Mouse (Mus musculus): ENCODE measurements around the gene Gins1. TPM values are rescaled to one million over a fixed set of nuclear protein-coding genes. Genes with fewer than 3 reads are reported as not detected.

Gene Gins1
- total RNA-seq (2021) = 1 to 10 TPM; 2.3 to 3.0 TPM

DNA sequence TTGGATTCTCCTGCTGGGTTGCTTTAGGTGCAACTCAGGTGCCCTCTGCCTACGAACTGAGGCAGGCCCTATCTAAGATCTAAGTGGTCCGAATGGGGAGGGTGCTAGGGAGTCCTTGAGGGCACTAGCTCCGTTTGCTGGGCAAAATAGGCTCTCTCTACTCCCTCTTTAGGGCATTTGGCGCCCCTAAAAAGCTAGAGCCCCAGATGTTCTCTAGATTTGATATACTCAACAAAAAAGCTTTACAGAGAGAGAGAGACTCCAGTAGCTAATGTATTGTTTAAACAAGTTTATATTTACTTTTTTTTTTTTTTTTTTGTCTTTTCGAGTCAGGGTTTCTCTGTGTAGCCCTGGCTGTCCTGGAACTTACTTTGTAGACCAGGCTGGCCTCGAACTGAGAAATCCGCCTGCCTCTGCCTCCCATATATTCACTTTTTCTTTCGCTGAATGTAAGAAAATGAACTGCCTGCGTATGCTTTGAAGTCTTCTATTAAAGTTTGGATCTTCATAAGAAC lies at the start of gene Gins1:
Gene Gins1, plus strand, starts transcription at position 465 of the 515 bp plus-strand sequence.
- intact Hi-C loops (cut with DNase I) = loop anchor here (2.0 to 5.0 kb wide), 5 partner anchors 58 to 298 kb away; partner anchors contain the start of genes Apmap and Entpd6
- DNase-seq (ENCODE audit: low spot score) = no peak

DNA sequence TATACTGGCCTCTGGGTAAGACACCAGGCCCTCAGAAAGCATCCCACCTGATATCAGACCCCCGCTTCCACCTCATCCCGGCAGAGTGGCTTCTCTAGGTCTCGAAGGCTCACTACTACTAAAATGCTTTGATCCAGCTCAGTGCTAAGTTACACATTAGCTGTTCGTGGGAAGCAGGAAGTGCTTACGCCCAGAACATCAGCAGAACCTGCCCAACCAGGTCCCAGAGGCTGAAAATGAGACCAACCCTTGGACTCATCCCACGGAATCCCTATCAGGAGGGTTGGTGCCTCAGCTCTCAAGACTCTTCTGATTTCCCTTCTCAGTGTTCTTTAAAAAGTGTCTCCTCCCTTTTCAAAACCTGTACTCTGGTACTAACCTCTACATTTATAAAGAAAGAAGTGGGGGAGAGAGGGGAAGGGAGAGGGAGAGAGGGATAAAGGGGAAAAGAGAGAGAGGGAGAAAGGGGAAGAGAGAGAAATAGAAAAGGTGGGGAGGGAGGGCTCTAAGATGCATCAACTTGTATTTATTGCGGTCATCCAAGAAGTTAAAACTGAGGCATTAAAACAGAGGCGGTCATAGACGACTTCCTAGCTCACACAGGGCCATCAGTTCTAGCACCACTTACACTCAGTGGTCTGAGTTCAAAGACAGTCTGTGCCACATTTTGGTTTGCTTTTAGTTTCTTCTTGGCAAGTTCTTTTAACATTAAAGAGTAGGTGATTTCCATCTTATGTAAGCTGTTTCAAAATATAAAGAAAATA lies 46.3 kb upstream of the Gins1 start:
- intact Hi-C loops (cut with DNase I) = no loop called here
- no peak for DNase-seq (ENCODE audit: low spot score)

DNA sequence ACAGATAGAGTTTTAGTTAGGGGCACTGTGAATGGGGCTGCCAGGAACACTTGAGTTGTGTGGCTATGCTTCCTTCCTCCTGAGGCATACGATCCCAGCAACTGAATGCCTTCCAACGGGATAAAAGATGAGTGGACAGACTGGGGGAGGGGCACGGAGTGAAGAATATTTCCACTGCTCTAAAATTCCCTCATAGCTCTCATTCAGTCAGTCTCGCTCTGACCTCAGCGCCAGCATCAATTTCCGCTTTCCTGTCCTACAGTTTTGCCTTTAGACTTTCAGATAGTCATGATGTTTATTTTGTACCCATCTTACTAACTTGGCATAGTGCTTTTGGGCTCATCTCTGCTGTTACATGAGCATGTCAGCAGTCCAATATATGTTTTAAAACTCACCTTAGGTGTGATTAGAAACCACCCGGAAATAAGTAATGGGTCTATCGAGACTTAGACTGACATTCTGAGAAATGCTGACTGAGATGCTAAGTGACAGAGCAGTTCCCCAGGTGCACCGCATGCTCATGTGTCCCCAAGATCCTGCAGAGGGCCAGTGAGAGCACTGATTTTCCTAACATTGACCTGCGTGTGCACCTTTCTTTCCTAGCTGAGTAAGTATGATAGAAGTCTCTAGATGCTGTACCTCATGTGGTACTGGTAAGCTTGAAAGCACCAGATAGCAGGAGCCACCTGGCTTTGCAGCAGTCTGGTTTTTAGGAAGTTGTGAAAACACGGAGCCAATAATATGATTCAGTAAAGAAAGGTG lies 45.3 kb upstream of the Gins1 start:
- intact Hi-C loops (cut with DNase I) = no loop called here
- no peak for DNase-seq (ENCODE audit: low spot score)

DNA sequence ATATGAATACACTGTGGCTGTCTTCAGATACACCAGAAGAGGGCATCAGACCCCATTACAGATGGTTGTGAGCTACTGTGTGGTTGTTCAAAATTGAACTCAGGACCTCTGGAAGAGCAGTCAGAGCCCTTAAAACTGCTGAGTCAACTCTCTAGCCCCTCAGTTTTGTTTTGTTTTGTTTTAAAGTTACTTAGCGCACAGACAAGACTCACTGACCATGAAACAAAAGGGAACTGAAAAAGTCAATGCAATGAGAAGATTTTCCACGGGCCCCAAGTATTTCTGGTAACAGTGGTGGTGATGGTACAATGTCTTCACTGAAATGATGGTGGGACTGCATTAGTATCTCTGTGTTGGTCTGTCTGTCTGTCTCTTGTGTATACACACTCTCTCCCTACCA lies 44.1 kb upstream of the Gins1 start:
- intact Hi-C loops (cut with DNase I) = no loop called here
- DNase-seq (ENCODE audit: low spot score) = no peak

DNA sequence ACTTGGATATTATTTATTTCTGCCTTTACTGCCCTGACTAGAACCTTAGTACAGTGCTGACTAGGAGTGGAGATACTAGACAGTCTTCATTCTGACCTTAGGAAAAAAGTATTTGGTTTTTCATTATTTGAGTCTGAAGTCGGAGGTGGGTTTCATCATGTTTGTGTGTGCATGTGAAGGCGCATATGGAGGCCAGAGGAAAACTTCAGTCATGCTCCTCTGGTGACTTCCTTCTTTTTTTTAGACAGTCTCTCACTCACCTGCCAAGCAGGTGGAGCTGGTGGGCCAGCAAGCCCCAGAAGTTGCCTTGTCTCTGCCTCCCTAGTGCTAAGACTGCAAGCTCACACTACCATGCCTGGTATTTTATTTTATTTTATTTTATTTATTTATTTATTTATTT lies 38.2 kb upstream of the Gins1 start:
- intact Hi-C loops (cut with DNase I) = no loop called here
- DNase-seq (ENCODE audit: low spot score) = no peak

DNA sequence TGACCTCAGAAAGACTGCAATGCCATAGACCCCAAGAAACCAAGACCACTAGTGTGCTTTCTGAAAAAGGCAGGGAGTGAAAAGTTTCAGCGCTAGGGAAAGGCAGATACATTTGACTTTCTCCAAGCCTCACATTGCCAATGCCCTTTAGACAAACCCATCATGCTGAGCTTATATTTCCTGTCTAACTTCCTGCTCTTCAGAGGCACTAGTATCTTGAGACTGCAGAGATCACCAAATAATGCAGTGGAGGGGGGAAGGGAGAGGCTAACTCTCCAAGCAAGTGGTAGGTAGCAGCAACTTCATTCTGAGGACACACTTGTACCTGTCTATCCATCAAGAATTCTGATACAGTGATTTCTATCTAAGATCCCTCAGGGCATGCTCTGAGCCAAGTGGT lies 35.8 kb upstream of the Gins1 start:
- no peak for DNase-seq (ENCODE audit: low spot score)
- intact Hi-C loops (cut with DNase I) = no loop called here

DNA sequence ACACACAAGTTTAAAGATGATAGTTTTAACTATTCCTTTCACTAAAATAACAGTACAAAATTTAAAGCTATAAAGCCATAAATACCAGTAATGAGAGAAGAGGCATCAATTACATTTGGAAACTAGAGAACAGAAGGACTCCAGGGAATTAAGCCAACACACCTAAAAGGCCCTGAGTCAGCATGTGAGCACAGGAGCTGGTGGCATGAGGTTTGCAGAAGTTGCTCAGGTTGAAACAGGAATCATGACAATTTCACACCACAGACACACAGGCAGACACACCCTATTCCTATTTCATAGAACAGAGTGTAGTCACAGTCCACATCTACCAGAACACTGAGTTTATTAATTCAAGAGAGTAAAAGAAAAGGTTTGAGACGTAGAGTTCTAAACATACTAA lies 30.7 kb upstream of the Gins1 start:
- DNase-seq (ENCODE audit: low spot score) = no peak
- intact Hi-C loops (cut with DNase I) = no loop called here

DNA sequence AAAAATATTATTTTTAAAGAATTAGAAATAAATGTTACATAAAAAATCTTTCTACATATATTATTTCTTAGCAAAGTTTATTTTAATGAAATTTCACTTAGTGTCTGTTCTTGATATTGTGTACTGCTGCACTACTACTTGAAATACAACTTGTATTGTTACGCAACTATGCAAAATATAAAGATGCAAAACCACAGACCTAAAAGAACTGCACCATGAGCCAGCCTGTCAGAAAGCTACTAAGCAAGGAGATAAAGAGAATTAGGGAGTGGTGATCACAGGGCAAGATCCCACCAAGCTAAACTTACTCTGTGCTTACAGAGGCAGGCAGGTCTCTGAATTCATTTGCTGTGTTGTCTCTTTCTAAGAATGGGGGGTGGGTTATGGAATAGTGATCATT lies 30.0 kb upstream of the Gins1 start:
- no peak for DNase-seq (ENCODE audit: low spot score)
- intact Hi-C loops (cut with DNase I) = no loop called here

DNA sequence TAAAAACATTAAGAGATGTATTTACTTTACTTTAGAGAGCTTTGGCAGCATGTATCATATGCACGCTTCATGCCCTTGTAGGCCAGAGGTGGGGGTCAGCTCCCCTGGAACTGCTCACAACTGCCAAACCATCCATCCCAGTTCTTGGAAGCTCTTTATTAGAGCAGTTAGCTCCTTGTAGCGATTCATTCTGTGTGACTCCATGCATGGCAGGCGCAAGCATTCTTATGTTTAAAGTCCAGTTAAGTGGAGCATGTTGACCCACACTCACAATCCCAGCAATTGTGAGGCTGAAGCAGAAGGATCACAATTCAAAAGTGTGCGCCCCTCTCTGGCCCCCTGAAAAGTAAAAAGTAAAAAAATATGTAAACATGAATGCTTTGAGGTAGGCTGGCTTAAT lies 27.6 kb upstream of the Gins1 start:
- DNase-seq (ENCODE audit: low spot score) = no peak
- intact Hi-C loops (cut with DNase I) = no loop called here

DNA sequence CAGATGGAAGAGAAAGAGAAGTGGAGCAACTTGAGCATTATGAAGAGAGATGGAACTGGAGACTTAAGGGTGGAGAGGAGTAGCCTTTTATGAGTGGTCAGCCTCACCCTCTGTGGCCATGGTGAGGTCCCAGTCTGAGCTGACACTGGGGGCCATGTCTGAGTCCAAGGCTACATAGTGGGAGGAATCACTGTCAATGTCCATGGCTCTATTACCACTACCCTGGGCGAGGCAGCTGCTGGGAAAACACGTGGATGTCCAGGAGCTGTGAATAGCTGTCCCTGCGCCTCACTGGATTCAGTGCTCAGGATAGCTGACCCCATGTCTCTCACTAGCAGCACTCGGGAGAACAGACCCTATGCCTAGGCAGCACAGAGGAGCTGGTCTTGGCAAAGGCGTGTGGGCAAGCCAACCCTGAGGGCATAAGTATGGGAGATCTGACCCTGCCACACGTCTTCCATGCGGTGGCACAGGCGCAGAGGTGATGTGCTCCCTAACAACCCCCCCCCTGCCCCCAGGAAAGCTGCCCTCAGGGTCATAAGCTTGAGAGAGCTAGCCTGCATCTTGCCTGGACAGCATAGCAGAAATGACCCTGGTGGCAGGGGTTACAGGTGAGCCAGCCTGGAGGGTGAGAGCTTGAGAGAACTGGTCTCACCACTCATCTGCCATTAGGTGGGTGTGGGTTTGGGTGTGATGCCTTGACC lies 21.0 kb upstream of the Gins1 start:
- intact Hi-C loops (cut with DNase I) = no loop called here

DNA sequence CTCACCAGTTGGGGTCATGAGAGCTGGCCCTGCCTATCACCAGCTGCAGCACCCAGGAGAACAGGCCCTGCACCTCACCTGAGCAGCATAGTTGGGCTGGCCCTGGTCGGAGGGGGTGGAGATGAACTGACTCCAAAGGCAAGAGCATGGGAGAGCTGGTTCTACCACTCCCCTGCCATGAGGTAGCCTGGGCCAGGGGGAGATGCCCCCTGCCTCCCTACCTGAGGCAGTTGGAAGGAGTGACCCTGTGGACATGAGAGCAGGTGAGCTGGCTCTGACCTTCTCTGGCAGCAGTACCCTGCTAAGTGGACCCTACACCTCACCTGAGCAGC lies 20.5 kb upstream of the Gins1 start:
- intact Hi-C loops (cut with DNase I) = no loop called here
- DNase-seq (ENCODE audit: low spot score) = no peak

More for the DNA sequence above, 21.0 kb upstream of the Gins1 start:
- no peak for DNase-seq (ENCODE audit: low spot score)

DNA sequence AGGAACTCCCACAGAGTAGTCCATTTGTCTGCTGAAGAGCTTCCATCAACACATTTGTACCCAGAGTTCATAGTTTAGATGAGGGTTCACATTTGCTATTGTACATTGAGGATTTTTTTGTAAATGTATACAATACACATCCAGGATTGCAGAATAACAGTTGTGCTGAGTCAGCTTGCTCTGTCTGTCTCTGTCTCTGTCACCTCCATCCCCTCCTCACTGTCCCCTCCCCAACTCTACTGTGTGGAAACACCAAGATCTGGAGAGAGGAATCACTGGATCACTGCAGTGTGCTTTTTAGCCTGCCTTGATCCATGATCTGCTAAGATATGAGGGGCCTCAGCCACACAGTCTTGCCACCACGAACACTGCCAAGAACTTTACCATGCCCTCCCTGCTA lies 19.4 kb upstream of the Gins1 start:
- no peak for DNase-seq (ENCODE audit: low spot score)

DNA sequence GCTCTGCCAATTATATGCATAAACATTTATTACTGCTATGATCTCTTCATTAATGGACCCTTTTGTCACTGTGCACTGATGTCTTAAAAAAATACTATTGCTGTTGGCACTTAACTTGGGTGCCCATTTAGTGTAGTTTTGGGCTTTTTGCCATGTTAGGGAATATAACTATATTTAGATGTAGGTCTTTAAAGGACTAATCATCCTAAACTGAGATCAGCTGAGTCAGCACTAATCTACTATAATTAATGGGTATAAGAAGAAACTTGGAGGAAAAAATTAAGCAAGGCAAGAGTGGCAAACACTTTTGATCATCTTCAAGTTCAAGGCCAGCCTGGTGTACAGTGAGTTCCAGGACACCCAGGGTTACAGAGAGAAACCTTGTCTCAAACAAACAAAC lies 18.9 kb upstream of the Gins1 start:
- intact Hi-C loops (cut with DNase I) = no loop called here
- no peak for DNase-seq (ENCODE audit: low spot score)

More for the DNA sequence above, 19.4 kb upstream of the Gins1 start:
- intact Hi-C loops (cut with DNase I) = no loop called here

DNA sequence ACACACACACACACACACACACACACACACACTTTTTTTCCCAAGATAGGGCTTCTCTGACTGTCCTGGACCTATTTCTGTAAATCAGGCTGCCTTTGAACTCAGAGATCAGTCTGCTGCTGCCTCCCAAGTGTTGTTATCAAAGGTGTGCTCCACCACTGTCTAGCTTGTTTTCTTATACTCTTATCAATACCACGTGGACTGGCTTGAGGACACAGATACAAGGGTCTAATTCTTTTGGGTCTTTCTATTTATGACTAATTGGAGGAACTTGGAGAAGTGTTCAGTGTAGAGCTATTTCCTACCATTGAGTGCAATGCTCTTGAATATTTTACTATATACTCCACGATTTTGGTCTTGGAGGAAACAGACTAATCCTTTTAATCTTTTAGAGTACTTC lies 17.8 kb upstream of the Gins1 start:
- no peak for DNase-seq (ENCODE audit: low spot score)
- intact Hi-C loops (cut with DNase I) = no loop called here

DNA sequence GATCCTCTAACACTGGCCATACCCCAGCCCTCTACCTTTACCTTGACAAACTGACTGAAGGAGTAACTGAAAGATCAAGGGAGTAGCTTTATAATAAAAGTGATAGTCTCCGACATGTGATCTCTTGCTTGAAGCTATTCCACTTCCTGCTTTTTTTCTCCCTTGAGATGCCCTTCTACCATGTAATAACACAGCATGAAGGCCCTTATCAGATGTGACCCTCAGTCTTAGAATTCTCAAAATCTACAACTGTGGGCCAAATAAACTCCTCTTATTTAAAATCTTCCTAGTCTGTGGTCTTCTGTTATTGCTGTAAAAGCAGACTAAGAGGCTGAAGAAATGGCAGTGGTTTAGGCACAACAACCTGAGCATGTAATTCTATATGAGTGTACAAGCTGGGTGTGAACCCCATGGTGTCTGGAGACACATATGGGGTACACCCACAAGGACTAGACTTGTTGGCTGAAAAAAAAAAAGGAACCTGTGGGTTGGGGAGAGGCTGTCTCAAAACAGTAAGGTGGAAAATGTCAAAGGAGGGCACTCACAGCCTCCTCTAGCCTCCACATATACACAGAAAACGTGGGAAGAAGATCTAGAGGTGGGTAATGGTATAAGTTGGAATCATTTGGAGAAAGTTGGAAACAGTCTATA lies 10.5 kb upstream of the Gins1 start:
- no peak for DNase-seq (ENCODE audit: low spot score)
- intact Hi-C loops (cut with DNase I) = no loop called here

DNA sequence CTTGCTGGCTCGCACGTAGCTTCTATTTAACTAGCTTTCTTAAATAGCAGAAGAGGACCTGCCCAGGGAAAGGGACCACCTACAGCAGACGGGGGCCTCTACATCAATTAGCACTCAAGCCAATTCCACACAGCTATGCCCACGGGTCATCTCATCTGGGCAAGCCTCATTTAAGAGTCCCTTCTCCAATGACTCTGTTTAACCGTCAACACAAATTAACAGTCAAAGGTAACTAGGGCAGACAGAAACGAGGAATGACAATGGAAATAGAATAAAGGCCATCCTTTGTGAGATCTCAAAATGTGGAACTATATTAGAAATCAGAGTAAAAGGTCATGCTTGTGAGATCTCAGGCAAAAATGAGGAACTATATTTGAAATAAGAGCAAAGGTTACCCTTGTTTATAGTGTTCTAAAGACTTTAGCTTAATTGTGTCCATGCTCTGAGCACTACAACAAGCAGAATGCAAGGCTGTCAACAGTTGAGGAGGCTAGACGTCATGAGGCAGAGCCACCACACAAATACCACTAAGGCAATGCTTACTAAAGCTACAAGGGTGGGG lies 9.4 kb upstream of the Gins1 start:
- no peak for DNase-seq (ENCODE audit: low spot score)
- intact Hi-C loops (cut with DNase I) = no loop called here

DNA sequence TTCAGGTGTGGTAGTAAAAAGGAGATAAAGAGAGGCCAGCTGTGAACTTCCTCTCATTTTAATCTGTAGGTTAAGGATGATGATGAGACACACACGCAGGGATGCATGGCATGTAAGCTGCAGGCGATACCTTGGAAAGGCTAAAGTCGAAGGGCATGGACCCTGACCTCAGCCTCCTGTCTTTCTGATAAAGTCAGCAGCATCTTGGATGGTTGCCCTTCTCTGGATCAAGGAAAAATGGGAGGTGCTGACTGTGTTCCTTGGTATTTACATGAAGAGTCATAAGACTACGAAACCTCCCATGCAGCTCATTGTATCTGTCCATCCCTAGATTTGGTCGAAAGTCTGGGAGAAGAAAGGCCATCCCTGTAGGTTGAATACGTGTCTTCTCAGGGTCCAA lies 4.9 kb upstream of the Gins1 start:
- DNase-seq (ENCODE audit: low spot score) = no peak
- intact Hi-C loops (cut with DNase I) = loop anchor here (5.0 kb wide), 3 partner anchors 53 to 223 kb away; partner anchors contain the start of gene Entpd6

DNA sequence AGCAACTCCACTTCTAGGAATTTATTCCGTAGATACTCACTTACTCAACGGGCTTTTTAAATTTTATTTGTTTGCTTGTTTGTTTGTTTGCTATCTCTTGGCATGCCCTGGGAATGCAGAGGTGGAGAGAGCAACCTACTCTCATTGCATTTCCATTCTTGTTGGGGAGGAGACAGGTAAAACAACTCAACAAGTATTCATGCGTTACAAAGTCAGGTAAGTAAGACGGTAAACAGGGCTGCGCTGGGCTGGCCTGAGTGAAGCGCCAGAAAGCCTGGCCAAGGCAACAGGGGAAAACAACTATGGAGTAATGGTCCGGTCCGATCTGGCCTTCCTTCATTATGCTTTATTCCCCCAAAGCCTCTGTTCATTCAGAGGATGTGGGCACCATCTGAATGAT lies 2.9 kb upstream of the Gins1 start:
- intact Hi-C loops (cut with DNase I) = loop anchor here (5.0 kb wide), 3 partner anchors 55 to 225 kb away; partner anchors contain the start of gene Entpd6
- DNase-seq (ENCODE audit: low spot score) = no peak

DNA sequence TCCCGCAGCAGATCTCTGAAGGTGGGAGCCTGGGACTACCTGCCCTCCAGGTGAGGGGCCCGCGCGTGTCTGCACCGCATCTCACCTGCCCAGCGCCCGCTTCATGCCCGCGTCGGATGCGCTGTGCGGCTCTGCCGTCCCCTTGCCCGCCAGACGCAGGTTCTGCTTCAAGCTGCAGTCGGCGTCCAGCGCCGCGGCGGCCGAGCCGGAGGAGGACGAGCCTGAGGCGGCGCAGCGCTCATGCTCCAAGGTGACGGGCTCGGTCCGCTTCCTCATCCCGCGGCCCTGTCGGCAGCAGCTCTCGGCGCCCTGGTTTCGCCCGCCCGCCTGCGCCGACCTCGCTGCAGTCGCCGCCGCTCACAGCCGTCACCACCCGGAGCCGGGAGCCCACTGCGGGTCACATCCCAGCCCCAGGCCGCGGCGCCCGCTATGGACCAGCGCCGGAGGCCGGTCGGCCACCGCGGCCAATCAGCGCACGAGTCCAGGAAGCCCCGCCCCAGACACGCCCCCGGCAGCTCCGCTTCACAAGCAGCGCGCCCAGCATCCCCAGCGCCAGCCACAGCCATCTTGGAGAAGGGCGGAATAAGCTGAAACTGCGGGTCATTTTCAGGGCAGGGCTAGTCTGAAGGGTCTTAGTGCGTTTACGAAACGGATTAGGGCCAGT lies 796 bp upstream of the Gins1 start, which contains the start of gene Abhd12:
Gene Abhd12, minus strand, starts transcription at position 470 of the 664 bp plus-strand sequence.
- DNase-seq (ENCODE audit: low spot score) = peak; percentile 96
- intact Hi-C loops (cut with DNase I) = loop anchor here (2.0 to 5.0 kb wide), 4 partner anchors 57 to 227 kb away; partner anchors contain the start of gene Entpd6

All from heart, postnatal 25 days (tissue).